Mouse (Mus musculus): Measurements from ENCODE around the gene Fez1. TPM values are rescaled to one million over a fixed set of nuclear protein-coding genes. Genes with fewer than 3 reads are reported as not detected.

The Fez1 gene
- not detected for polyA plus RNA-seq (2017; shearing (Covaris generic))

GRCm38 (mm10) chr9:36821644-36822000, at the start of gene Fez1:
Gene Fez1, plus strand, starts transcription at chr9:36821864.

GRCm38 (mm10) chr9:36796781-36797555, 24.7 kb upstream of the Fez1 start, which contains the start of gene Ei24:
Gene Ei24, minus strand, starts transcription at chr9:36797393.

Other genes starting within 250 kb of the Fez1 start
- not detected for gene Gm17689, start 239.2 kb upstream of the Fez1 start, polyA plus RNA-seq (2017; shearing (Covaris generic))
- gene A630095E13Rik, start 178.5 kb upstream of the Fez1 start, polyA plus RNA-seq (2017; shearing (Covaris generic)) = not detected
- 0.09 TPM for gene Acrv1, start 128.6 kb upstream of the Fez1 start, polyA plus RNA-seq (2017; shearing (Covaris generic))
- gene Chek1, start 94.8 kb upstream of the Fez1 start, polyA plus RNA-seq (2017; shearing (Covaris generic)) = 3.3 TPM
- 278 TPM for gene Stt3a, start 54.2 kb upstream of the Fez1 start, polyA plus RNA-seq (2017; shearing (Covaris generic))
- 12.5 TPM for gene Ei24, start 24.5 kb upstream of the Fez1 start, polyA plus RNA-seq (2017; shearing (Covaris generic))